Mouse (Mus musculus): ENCODE results near the gene Nudt13. TPM values are rescaled to one million over a fixed set of nuclear protein-coding genes. Genes with fewer than 3 reads are reported as not detected.

Nudt13 gene
- polyA plus RNA-seq (2012; rRNA removed): 5.1 and 6.1 TPM in 2 replicates

DNA sequence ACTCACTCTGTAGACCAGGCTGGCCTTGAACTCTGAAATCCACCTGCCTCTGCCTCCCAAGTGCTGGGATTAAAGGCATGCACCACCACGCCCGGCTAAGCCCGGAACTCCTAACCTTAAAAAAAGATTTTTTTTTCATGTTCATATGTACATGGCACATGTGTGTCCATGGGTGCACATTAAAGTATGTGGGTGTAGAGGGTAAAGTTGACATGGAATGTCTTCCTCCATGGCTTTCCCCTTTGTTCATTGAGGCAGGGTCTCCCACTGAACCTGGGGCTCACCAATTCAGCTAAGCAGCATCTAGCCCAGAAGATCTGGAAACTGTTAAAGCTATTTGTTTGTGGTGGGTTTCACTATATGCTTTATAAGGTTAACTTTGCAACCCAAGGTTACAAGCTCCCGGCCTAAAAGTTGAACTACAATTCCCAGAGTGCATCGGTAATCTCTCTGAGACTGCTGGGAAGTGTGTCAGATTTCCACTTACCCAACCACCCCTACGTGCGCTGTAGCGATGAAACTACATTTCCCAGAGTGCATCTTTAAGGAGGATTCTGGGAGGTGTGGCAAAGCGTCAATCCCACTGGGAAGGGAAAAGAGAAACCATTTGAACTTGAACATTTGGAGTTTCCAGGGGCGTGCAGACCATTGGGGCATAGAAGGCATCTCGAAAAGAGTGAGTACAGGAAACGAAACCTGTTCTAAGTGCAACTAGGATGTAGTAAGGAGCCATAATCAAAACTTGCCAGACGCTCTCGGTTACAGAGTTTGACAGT, at the start of gene Nudt13:
Nudt13 (plus strand) TSS at position 581 of the 776 bp plus-strand sequence.

DNA sequence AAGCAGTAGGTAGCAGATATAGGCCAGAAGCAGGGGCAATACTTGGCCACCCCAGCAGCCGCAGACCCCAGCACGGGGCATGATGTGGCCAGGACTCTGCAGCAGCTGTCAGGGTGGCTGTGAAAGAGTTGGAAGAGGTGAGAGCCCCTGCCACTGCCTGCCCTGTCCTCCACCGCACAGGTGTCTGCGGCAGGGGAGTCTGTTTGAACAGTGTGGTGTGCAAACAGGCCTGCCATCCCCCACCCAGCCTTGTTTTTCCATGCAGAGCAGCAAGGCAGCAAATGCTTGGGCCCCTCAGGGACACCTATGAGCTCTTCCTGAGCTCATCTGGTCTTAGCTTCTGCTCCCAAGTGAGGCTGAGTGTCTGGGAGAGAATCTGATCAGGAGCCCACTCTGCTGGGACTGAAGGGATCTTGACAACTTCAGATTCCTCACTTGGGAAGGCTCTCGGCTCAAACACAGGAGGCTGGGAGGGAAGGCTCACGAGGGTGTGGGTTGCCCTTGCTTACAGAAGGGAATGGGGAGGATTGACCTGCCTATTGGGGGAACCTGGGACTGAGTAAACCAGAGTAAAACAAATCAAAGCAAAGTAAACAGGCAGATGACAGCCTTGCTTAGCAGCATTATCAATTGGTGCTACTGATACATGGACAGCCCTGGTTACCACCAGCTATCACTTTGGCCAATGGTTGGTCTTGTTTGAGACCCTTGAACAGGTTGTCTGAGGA, 25.3 kb upstream of the Nudt13 start, which contains the start of gene Kcnk16:
Kcnk16 (minus strand) TSS at position 118 of the 728 bp plus-strand sequence.

DNA sequence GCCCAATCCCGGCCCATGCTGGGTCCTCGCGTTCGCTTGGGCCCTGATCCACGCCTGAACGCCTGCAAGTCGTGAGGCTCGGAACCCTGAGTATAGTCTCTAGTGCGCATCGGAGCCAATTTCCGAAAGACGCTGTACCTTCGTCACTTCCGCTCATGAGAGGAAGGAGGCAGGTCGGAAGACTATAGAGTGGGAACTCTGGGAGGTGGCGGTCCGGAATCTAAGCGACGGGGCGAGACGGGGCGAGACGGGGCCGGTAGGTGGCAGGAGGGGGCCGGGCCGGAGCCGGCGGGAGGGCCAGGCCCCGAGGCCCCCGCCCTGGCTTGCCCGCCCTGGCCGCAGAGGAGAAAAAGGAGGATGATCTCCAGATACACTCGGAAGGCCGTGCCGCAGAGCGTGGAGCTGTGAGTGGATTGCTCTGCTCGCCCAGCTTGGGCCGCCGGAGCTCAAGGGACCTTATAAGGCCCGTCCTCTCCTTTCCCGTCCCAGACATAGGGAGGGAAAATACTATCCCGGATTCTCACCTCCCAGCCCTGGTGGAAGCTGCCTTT, 53.6 kb downstream of the Nudt13 start, which contains the start of the genes Ecd and Fam149b:
Ecd (minus strand) TSS at position 131 of the 551 bp plus-strand sequence.
Fam149b (plus strand) TSS at position 172 of the 551 bp plus-strand sequence.

Other genes with a start within 250 kb of the Nudt13 start
- gene Saysd1, start 156.2 kb upstream of the Nudt13 start, polyA plus RNA-seq (2012; rRNA removed): 3.7 and 5.8 TPM in 2 replicates
- gene Kcnk5, start 112.9 kb upstream of the Nudt13 start, polyA plus RNA-seq (2012; rRNA removed): 5.2 and 5.4 TPM in 2 replicates
- gene Kcnk16, start 25.5 kb upstream of the Nudt13 start, polyA plus RNA-seq (2012; rRNA removed): 4.8 and 7.1 TPM in 2 replicates
- gene Ecd, start 53.4 kb downstream of the Nudt13 start, polyA plus RNA-seq (2012; rRNA removed): 4.6 and 5.2 TPM in 2 replicates
- gene Fam149b, start 53.5 kb downstream of the Nudt13 start, polyA plus RNA-seq (2012; rRNA removed): 5.1 and 7.6 TPM in 2 replicates
- gene Dnajc9, start 94.2 kb downstream of the Nudt13 start, polyA plus RNA-seq (2012; rRNA removed): 5.8 and 8.3 TPM in 2 replicates
- 18.7 and 32.5 TPM in 2 replicates for gene Mrps16, start 98.9 kb downstream of the Nudt13 start, polyA plus RNA-seq (2012; rRNA removed)
- gene Cfap70, start 157.5 kb downstream of the Nudt13 start, polyA plus RNA-seq (2012; rRNA removed): not detected in 2 replicates
- gene Anxa7, start 185.4 kb downstream of the Nudt13 start, polyA plus RNA-seq (2012; rRNA removed): 67.7 and 69.2 TPM in 2 replicates
- gene Mss51, start 202.2 kb downstream of the Nudt13 start, polyA plus RNA-seq (2012; rRNA removed): 0.05 and 0.18 TPM in 2 replicates